Mouse (Mus musculus): Measurements from ENCODE around the gene Efhd1.

The Efhd1 gene

GRCm38 (mm10) chr1:87270641-87271467 is 6.7 kb downstream of the Efhd1 start:
- DNase-seq = no peak

DNA sequence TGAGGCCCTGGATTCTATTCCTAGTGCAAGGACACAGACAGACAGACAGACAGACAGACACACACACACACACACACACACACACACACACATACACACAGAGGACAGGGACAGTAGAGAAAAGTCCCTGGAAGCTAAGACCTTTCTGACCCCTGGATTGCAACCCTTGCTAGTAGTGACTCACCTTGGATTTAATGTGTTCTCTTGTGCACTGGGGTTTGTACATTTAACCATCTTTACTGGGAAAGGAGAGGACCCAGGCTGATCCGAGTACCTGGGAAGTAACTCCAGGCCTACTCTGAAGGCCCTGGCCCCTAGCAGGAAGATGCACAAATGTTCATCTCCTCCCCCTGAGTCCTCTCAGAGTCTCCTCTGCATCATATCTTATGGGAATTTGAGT is 7.4 kb downstream of the Efhd1 start:
- no peak for DNase-seq

- DNase-seq = no peak
Observed at GRCm38 (mm10) chr1:87272462-87272861, 8.3 kb downstream of the Efhd1 start.

DNA sequence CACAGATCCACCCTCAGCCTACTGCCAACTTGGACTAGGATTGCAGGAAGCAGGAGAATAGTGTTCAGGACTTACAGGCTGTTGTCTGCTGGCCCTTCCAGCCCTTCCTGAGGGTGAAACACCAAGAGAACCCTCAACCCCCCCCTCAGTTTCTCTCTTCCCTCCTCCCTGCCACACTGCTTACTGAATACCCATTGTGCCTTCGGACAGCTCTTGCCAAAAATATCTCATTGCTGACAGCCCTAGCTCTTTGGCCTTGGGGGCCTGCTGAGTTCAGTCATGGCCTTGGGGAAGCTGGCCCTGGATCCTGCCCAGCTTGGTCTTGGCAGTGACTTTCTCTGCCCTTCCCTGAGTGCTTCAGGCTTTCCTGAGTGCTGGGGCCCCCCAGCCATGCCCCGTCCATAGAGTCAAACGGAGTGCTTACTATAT is 9.4 kb downstream of the Efhd1 start:
- DNase-seq = peak in 1 of 2 experiments; percentile 10

DNA sequence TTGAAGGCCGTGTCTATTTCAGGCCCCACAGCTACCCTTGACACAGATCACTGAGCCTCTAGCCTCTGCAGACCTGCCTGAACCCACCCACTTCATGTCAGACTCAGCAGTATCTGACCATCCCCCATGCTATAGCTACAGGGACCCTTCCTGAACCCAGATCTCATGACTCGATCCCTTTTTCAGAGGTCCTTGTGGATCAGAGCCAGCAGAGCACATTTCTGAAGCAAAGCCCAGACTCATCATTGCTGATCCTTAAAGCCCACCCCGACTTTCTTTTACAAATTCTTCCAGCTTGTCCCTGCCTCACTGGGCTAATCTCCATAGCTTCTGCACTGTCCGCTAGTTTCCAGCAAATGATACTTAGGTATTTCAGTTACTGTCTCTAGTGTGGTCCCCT is 10.0 kb downstream of the Efhd1 start:
- no peak for DNase-seq

DNA sequence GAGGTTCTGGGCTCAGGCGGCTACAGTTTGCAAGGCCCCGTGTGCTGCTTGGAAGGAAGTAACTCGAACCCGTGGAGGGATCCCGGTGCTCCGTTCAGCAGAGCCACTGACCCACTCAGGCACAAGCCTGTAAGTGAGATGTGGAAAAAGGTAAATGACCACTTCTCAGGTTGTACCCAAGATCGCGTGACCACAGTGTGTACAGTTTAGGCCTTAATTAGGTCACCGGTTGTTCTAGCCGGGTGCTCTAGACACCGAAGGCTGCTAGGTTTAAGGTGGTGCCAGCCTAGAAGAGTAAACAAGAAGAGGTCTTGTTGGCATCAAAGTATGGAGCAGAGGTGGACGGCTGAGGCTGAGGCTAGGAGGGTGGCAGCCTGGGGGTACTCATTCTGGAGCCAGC is 11.0 kb downstream of the Efhd1 start:
- DNase-seq = no peak

- no peak for DNase-seq
Observed at GRCm38 (mm10) chr1:87276056-87276455, 11.9 kb downstream of the Efhd1 start.

DNA sequence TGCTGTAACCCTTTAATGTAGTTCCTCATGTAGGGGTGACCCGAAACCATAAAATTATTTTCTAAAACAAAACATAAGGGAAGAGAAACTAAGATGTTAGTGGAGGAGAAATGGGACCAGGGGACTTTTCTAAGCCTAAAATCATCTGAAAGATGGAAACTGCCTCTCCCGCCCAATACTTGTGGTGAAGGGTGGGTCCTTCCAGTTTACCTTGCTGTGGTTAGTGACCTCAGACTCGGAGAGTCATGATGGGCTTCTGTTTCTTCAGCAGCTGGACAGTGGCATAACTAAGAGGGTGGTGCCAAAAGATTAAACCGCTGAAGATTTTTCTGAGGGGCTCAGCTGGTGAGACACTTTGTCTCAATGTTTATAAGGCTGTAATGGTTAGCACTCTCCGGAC is 16.1 kb downstream of the Efhd1 start:
- no peak for DNase-seq

DNA sequence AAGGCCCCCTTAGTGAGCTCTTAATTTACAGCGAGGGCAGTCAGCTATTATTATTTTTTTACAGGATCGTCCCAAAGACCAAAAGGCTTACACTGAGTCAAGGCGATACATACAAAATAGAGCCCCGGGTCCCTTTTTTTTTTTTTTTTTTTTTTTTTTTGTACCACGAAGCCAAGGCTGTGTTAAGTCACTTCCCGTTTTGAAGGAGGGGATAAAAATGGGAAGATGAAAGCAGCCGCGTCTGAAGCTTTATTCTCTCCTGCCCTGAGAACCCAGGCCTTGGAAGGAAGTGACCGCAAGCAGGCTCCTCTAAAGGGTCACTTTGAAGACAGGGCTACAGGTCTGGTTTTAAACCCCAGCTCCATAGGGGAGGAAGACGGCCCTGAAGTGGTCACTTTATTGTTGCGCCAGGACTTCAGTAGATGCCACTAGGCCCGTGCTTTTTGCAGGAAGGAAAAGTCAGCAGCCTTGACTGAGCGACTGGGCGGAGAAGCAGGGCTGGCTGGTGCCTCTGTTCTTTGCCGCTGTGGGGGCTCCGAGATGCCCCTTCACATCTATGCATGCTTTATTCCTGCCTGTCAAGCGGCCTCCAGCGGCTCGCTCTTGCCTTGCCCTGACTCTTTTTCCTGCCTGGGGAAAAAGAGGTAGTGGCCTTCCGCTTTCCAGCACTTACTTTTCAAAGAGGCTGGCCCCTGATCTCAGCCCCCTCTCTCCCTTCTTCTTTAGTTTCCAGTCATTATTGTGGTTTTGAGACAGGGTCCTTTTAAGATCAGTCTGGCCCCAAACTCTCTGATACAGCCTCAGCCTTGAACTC is 17.6 kb downstream of the Efhd1 start:
- no peak for DNase-seq

- no peak for DNase-seq
Observed at GRCm38 (mm10) chr1:87282413-87282788, 18.2 kb downstream of the Efhd1 start.

GRCm38 (mm10) chr1:87283410-87283960 is 19.3 kb downstream of the Efhd1 start:
- DNase-seq = no peak

DNA sequence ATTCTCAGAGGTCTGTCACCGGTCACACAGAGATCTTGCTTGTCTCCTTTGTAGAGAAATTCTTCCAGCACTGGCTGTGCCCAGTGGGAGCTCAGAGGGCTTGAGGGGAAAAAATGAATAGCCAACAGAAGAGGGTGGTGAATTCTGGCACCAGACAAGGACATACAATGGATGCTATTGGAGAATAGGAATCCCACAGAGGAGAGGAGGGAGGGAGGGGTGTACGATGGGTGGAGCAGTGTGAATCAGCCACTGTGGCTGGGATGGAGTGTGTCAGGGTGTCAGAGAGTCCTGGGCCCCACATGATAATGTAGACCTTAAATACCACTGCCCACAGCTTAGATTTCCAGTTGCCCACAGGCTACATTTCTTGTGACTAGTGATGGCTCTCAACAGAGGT is 22.9 kb downstream of the Efhd1 start:
- no peak for DNase-seq

DNA sequence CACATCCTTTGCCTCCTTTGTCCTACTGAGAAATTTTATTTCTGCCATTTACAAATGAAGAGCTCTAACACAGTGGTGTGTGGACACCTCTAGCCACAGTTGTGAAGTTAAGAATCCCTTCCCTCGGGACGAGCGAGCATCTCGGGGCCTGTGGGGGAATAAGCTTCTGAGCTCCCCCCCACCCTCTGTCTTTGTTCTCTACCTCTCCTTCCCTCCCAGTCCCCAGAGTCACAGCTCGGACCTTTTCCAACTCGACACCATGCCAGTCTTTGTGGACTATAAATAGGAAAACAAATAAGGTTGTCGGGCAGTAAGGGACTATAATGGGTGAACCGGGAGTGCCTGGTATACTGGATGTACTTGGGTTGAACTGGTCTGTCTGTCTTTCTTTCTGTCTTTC is 27.3 kb downstream of the Efhd1 start:
- no peak for DNase-seq

DNA sequence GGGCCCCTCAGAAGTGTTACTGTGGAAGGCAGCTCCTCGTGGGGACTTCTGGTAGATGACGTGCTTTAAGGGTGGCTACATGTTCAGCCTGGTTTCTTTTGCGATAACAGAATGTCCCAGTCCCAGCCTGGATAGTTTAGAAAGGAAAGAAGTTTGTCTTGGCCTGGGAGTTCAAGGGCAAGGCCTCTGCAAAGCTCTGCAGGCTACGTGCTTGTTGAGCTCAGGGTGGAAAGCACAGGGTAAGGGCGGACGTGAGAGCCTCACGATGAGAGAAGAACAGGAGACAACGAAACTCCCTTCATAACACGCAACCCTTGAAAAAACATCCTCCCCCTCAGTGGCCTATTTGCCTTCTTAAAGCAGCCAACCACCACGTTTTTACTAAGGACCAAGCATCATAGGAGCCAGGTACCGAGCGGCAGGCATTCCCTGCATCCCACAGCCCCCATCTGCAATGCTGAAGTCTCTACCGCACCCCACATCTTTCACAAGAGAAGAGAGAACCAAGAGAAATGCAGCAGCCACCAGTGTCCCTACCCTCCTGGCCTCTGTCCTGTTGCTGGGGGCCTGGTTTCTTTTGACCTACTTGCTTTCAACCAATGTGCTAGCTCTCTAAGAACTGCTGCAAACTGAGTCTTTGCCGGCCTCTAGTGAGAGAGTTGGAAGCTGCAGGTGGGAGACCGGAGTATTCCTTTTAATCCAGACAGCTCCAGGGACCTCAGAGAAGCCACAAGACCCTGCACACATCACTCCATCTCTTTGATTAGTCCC is 28.4 kb downstream of the Efhd1 start:
- DNase-seq = no peak

- no peak for DNase-seq
Observed at GRCm38 (mm10) chr1:87294063-87294710, 30.0 kb downstream of the Efhd1 start.

DNA sequence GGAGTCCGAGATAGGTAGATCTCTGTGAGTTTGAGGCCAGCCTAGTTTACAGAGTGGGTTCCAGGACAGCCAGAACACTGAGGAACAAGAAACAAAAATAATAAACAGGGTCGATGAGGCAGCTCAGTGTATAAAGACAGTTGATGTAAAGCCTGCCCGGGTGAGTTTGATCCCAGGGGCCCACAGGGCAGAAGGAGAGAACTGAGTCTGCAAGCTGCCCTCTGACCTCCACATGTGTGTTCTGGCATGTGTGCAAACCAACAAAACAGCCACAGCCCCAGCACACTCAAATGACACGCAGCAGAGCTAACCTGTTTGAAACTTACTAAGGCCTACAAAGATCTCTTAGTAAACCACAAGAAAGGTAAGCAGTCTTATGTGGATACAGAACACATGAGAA is 30.8 kb downstream of the Efhd1 start:
- DNase-seq = no peak

DNA sequence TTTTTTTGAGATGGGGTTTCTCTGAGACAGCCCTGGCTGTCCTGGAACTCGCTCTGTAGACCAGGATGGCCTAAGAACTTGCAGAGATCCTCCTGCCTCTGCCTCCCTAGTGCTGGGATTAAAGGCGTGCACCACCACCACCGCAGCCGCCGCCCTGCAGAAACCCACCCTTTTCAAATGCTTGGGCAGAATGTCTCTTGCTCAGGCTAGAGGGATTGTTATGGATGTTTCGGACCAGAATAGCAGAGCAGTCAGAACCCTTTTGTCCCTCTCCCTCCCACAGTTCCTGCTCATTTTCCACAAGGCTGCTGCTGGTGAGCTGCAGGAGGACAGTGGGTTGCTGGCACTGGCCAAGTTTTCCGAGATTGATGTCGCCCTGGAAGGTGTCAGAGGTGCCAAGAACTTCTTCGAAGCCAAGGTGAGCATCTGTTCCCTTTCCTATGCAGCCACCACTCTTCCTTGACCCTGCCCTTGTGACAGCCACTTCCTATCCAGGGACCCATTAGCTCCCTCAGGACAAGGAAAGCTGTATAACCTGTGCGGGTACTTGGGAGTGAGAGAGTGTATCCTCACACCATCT is 33.3 kb downstream of the Efhd1 start:
- DNase-seq = no peak

- no peak for DNase-seq
Observed at GRCm38 (mm10) chr1:87300360-87301286, 36.5 kb downstream of the Efhd1 start.

- no peak for DNase-seq
Observed at GRCm38 (mm10) chr1:87301971-87302370, 37.8 kb downstream of the Efhd1 start.

- DNase-seq = no peak
Observed at GRCm38 (mm10) chr1:87308952-87309351, 44.8 kb downstream of the Efhd1 start.

- DNase-seq = no peak
Observed at GRCm38 (mm10) chr1:87309621-87310020, 45.5 kb downstream of the Efhd1 start.
